Mouse (Mus musculus) effector memory CD4-positive, alpha-beta T cell, adult 7 months (primary cell): ENCODE results near the gene Setx. TPM values are rescaled to one million over a fixed set of nuclear protein-coding genes. Genes with fewer than 3 reads are reported as not detected.

Experiments
- polyA plus RNA-seq: library from polyadenylated mRNA; unstranded; fragments of 100-300 nt; shearing (Covaris generic); gene quantifications from one replicate; pipeline ENCODE4 v1.2.1, GENCODE M21; 2017

Setx gene
- 55.1 TPM for polyA plus RNA-seq

DNA sequence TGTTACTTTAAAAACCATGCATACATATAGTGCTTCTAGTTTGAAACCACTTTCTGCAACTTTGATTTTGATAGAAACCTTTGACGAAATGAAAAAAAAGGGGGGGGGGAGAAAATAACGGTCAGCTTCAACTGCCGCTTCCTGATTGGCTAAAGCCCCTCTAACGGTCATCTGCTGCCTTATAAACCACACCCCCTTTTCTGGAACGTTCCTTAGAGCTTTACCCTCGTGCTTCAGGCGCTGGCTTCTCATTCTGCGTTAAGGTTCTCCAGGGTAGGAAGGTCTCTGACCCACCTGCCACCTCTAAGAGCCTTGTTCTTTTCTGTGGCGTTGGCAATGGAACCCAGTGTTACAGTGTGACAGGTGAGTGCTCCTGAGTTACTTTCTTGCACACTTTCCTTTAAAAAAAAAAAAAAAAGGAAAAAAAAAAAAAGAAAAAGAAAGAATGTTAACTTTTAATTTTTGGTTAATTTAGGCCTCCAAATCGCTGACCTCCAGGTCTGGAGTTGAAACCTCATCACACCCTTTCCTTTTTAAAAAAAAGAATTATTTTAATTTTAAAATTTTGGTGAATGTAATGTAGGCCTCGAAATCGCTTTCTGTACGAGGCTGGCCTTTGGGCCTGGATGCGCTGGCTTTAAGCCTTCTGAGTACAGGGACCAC lies at the start of gene Setx:
Setx (plus strand) TSS at position 275 of the 663 bp plus-strand sequence.

Other genes starting within 250 kb of the Setx start
- not detected for gene Barhl1, start 207.5 kb upstream of the Setx start, polyA plus RNA-seq
- not detected for gene Cfap77, start 69.1 kb upstream of the Setx start, polyA plus RNA-seq
- 10.2 TPM for gene Ttf1, start 63.9 kb upstream of the Setx start, polyA plus RNA-seq
- 4.9 TPM for gene Ntng2, start 128.8 kb downstream of the Setx start, polyA plus RNA-seq
- 46.1 TPM for gene Med27, start 222.6 kb downstream of the Setx start, polyA plus RNA-seq